Mouse (Mus musculus): ENCODE measurements around the gene Fbxo33. TPM values are rescaled to one million over a fixed set of nuclear protein-coding genes. Genes with fewer than 3 reads are reported as not detected.

Fbxo33 gene
- polyA plus RNA-seq, 1 experiment from 2014 or later: 5.1 TPM

GRCm38 (mm10) chr12:59228401-59228800 is 8.9 kb upstream of the Fbxo33 start:
- Histone ChIP-seq H3K4me3 (no peak overlapping the region), H3K27me3 (no peaks in the 10 kb centered on the region), H3K9ac (no peak overlapping the region), H3K4me1 (replicated peaks) (no peaks in the 10 kb centered on the region), H3K27ac (no peak overlapping the region), H3K36me3 (no peaks in the 10 kb centered on the region), H3K4me2 (no peak overlapping the region), H3K9me3 (replicated peaks) (no peaks in the 10 kb centered on the region)
- 85% methylated on average over 5 of the region's 5 CpGs for WGBS
- no peak for ATAC-seq (replicated peaks; ENCODE audit: insufficient number of reproducible peaks, insufficient read depth, low FRiP score, low read depth)

- H3K36me3 ChIP-seq: no peaks in the 10 kb centered on the region
- peak; percentile 34; the same call in 1 of the 2 replicates for ATAC-seq (replicated peaks; ENCODE audit: insufficient number of reproducible peaks, insufficient read depth, low FRiP score, low read depth)
- under 1% methylated on average over 58 of the region's 69 CpGs for WGBS
- H3K27ac ChIP-seq: peak overlapping the region; percentile 97
- H3K9ac ChIP-seq: peak overlapping the region; percentile 80
- H3K4me1 ChIP-seq (replicated peaks): peaks cover 13% of the 10 kb centered on the region
- no peaks in the 10 kb centered on the region for H3K9me3 ChIP-seq (replicated peaks)
- no peaks in the 10 kb centered on the region for H3K27me3 ChIP-seq
- peak overlapping the region; percentile 88 for H3K4me2 ChIP-seq
- peak overlapping the region; percentile 80 for H3K4me3 ChIP-seq
Observed at GRCm38 (mm10) chr12:59218640-59219321, 744 bp downstream of the Fbxo33 start.

- H3K9me3 ChIP-seq (replicated peaks): no peaks in the 10 kb centered on the region
- ATAC-seq (replicated peaks; ENCODE audit: insufficient number of reproducible peaks, insufficient read depth, low FRiP score, low read depth): no peak
- 0 out of 2 replicates have a peak, but pooled peaks cover 5% of the 10 kb centered on the region for H3K36me3 ChIP-seq
- WGBS: 72% methylated on average over 3 of the region's 3 CpGs
- no peaks in the 10 kb centered on the region for H3K27me3 ChIP-seq
- H3K4me2 ChIP-seq: peak overlapping the region; percentile 88
- H3K4me1 ChIP-seq (replicated peaks): peaks cover 13% of the 10 kb centered on the region
- no peak overlapping the region for H3K27ac ChIP-seq
- no peak overlapping the region for H3K9ac ChIP-seq
- H3K4me3 ChIP-seq: peak overlapping the region; percentile 80; the same call in 1 of the 2 replicates
Observed at GRCm38 (mm10) chr12:59217331-59217730, 2.2 kb downstream of the Fbxo33 start.

GRCm38 (mm10) chr12:59216676-59217266 is 2.8 kb downstream of the Fbxo33 start:
- Histone ChIP-seq H3K27ac (no peak overlapping the region), H3K27me3 (no peaks in the 10 kb centered on the region), H3K4me1 (replicated peaks) (peaks cover 13% of the 10 kb centered on the region), H3K4me2 (no peak overlapping the region), H3K4me3 (no peak overlapping the region), H3K9ac (no peak overlapping the region), H3K36me3 (0 out of 2 replicates have a peak, but pooled peaks cover 5% of the 10 kb centered on the region), H3K9me3 (replicated peaks) (no peaks in the 10 kb centered on the region)
- no peak for ATAC-seq (replicated peaks; ENCODE audit: insufficient number of reproducible peaks, insufficient read depth, low FRiP score, low read depth)
- 72% methylated on average over 6 of the region's 6 CpGs for WGBS

- Histone ChIP-seq H3K4me3 (no peak overlapping the region), H3K4me2 (no peak overlapping the region), H3K9me3 (replicated peaks) (no peaks in the 10 kb centered on the region), H3K27me3 (no peaks in the 10 kb centered on the region), H3K9ac (no peak overlapping the region), H3K27ac (no peak overlapping the region), H3K4me1 (replicated peaks) (peaks cover 13% of the 10 kb centered on the region), H3K36me3 (peaks cover 9% of the 10 kb centered on the region)
- ATAC-seq (replicated peaks; ENCODE audit: insufficient number of reproducible peaks, insufficient read depth, low FRiP score, low read depth): no peak
- WGBS: 88% methylated on average over 4 of the region's 4 CpGs
Observed at GRCm38 (mm10) chr12:59216176-59216575, 3.3 kb downstream of the Fbxo33 start.

- H3K9ac ChIP-seq: no peak overlapping the region
- H3K36me3 ChIP-seq: peaks cover 20% of the 10 kb centered on the region
- 52% methylated on average over 1 of the region's 1 CpGs for WGBS
- no peak for ATAC-seq (replicated peaks; ENCODE audit: insufficient number of reproducible peaks, insufficient read depth, low FRiP score, low read depth)
- H3K4me1 ChIP-seq (replicated peaks): peaks cover 10% of the 10 kb centered on the region
- no peak overlapping the region for H3K4me3 ChIP-seq
- no peaks in the 10 kb centered on the region for H3K27me3 ChIP-seq
- no peak overlapping the region for H3K4me2 ChIP-seq
- H3K27ac ChIP-seq: no peak overlapping the region
- no peaks in the 10 kb centered on the region for H3K9me3 ChIP-seq (replicated peaks)
Observed at GRCm38 (mm10) chr12:59207814-59208213, 11.7 kb downstream of the Fbxo33 start.

- no peak overlapping the region for H3K4me3 ChIP-seq
- H3K4me2 ChIP-seq: no peak overlapping the region
- no peaks in the 10 kb centered on the region for H3K27me3 ChIP-seq
- no peaks in the 10 kb centered on the region for H3K9me3 ChIP-seq (replicated peaks)
- no peak for ATAC-seq (replicated peaks; ENCODE audit: insufficient number of reproducible peaks, insufficient read depth, low FRiP score, low read depth)
- H3K4me1 ChIP-seq (replicated peaks): peaks cover 10% of the 10 kb centered on the region
- 71% methylated on average over 3 of the region's 3 CpGs for WGBS
- H3K36me3 ChIP-seq: peaks cover 20% of the 10 kb centered on the region
- 0 out of 2 replicates have a peak overlapping the region, but pooled peaks have one; percentile 31 for H3K27ac ChIP-seq
- H3K9ac ChIP-seq: no peak overlapping the region
Observed at GRCm38 (mm10) chr12:59207000-59207390, 12.5 kb downstream of the Fbxo33 start.

GRCm38 (mm10) chr12:59206208-59206999 is 13.1 kb downstream of the Fbxo33 start:
- Histone ChIP-seq H3K4me3 (no peak overlapping the region), H3K9me3 (replicated peaks) (no peaks in the 10 kb centered on the region), H3K4me1 (replicated peaks) (peaks cover 10% of the 10 kb centered on the region), H3K27ac (no peak overlapping the region), H3K9ac (no peak overlapping the region), H3K4me2 (no peak overlapping the region), H3K27me3 (no peaks in the 10 kb centered on the region), H3K36me3 (peaks cover 18% of the 10 kb centered on the region)
- WGBS: 75% methylated on average over 4 of the region's 4 CpGs
- ATAC-seq (replicated peaks; ENCODE audit: insufficient number of reproducible peaks, insufficient read depth, low FRiP score, low read depth): no peak

- Histone ChIP-seq H3K27ac (no peak overlapping the region), H3K36me3 (peaks cover 18% of the 10 kb centered on the region), H3K4me1 (replicated peaks) (peaks cover 10% of the 10 kb centered on the region), H3K4me2 (no peak overlapping the region), H3K27me3 (no peaks in the 10 kb centered on the region), H3K9me3 (replicated peaks) (no peaks in the 10 kb centered on the region), H3K4me3 (no peak overlapping the region), H3K9ac (no peak overlapping the region)
- WGBS: 92% methylated on average over 6 of the region's 6 CpGs
- no peak for ATAC-seq (replicated peaks; ENCODE audit: insufficient number of reproducible peaks, insufficient read depth, low FRiP score, low read depth)
Observed at GRCm38 (mm10) chr12:59205571-59205970, 14.0 kb downstream of the Fbxo33 start.

- Histone ChIP-seq H3K36me3 (peaks cover 24% of the 10 kb centered on the region), H3K4me2 (no peak overlapping the region), H3K4me1 (replicated peaks) (peaks cover 6% of the 10 kb centered on the region; the same call in 1 of the 2 replicates), H3K9me3 (replicated peaks) (no peaks in the 10 kb centered on the region), H3K9ac (no peak overlapping the region), H3K27me3 (no peaks in the 10 kb centered on the region), H3K27ac (no peak overlapping the region), H3K4me3 (no peak overlapping the region)
- no peak for ATAC-seq (replicated peaks; ENCODE audit: insufficient number of reproducible peaks, insufficient read depth, low FRiP score, low read depth)
- 95% methylated on average over 2 of the region's 2 CpGs for WGBS
Observed at GRCm38 (mm10) chr12:59199361-59199760, 20.2 kb downstream of the Fbxo33 start.

GRCm38 (mm10) chr12:59198750-59199149 is 20.8 kb downstream of the Fbxo33 start:
- 58% methylated on average over 4 of the region's 4 CpGs for WGBS

More at GRCm38 (mm10) chr12:59198750-59199149, 20.8 kb downstream of the Fbxo33 start:
- H3K9ac ChIP-seq: no peak overlapping the region
- no peaks in the 10 kb centered on the region for H3K27me3 ChIP-seq
- H3K9me3 ChIP-seq (replicated peaks): no peaks in the 10 kb centered on the region
- H3K27ac ChIP-seq: no peak overlapping the region
- no peak overlapping the region for H3K4me2 ChIP-seq
- H3K36me3 ChIP-seq: peaks cover 20% of the 10 kb centered on the region
- H3K4me1 ChIP-seq (replicated peaks): peaks cover 6% of the 10 kb centered on the region; the same call in 1 of the 2 replicates
- no peak overlapping the region for H3K4me3 ChIP-seq
- no peak for ATAC-seq (replicated peaks; ENCODE audit: insufficient number of reproducible peaks, insufficient read depth, low FRiP score, low read depth)

All from heart, embryonic 15.5 days (tissue).